Mouse (Mus musculus): ENCODE data around the gene Lta.

Lta gene

GRCm38 (mm10) chr17:35205380-35205769 lies 224 bp upstream of the Lta start:
- DNase-seq (ENCODE audit: low spot score) = no peak

- DNase-seq (ENCODE audit: low spot score) = no peak
Measured at GRCm38 (mm10) chr17:35202442-35202841, 2.7 kb downstream of the Lta start.

GRCm38 (mm10) chr17:35201787-35202186 lies 3.4 kb downstream of the Lta start, which contains the start of gene Tnf:
Gene Tnf, minus strand, starts transcription at chr17:35202007.
- DNase-seq (ENCODE audit: low spot score) = no peak

- DNase-seq (ENCODE audit: low spot score) = no peak
Measured at GRCm38 (mm10) chr17:35201128-35201527, 4.0 kb downstream of the Lta start.

GRCm38 (mm10) chr17:35200398-35200797 lies 4.8 kb downstream of the Lta start:
- DNase-seq (ENCODE audit: low spot score) = no peak

- no peak for DNase-seq (ENCODE audit: low spot score)
Measured at GRCm38 (mm10) chr17:35198946-35199345, 6.2 kb downstream of the Lta start.

- DNase-seq (ENCODE audit: low spot score) = no peak
Measured at GRCm38 (mm10) chr17:35198029-35198428, 7.1 kb downstream of the Lta start.

GRCm38 (mm10) chr17:35197126-35197525 lies 8.0 kb downstream of the Lta start:
- no peak for DNase-seq (ENCODE audit: low spot score)

- no peak for DNase-seq (ENCODE audit: low spot score)
Measured at GRCm38 (mm10) chr17:35196321-35196641, 8.9 kb downstream of the Lta start.

GRCm38 (mm10) chr17:35195631-35196320 lies 9.4 kb downstream of the Lta start:
- DNase-seq (ENCODE audit: low spot score) = peak; percentile 65

GRCm38 (mm10) chr17:35194844-35195630 lies 10.1 kb downstream of the Lta start:
- DNase-seq (ENCODE audit: low spot score) = no peak

- no peak for DNase-seq (ENCODE audit: low spot score)
Measured at GRCm38 (mm10) chr17:35193881-35194843, 11.0 kb downstream of the Lta start, which contains the start of gene Ltb. Gene Ltb, plus strand, starts transcription at chr17:35194439.

- no peak for DNase-seq (ENCODE audit: low spot score)
Measured at GRCm38 (mm10) chr17:35192924-35193323, 12.2 kb downstream of the Lta start.

GRCm38 (mm10) chr17:35191723-35192122 lies 13.4 kb downstream of the Lta start:
- no peak for DNase-seq (ENCODE audit: low spot score)

- no peak for DNase-seq (ENCODE audit: low spot score)
Measured at GRCm38 (mm10) chr17:35190096-35190495, 15.1 kb downstream of the Lta start.

GRCm38 (mm10) chr17:35189186-35189585 lies 16.0 kb downstream of the Lta start:
- no peak for DNase-seq (ENCODE audit: low spot score)

GRCm38 (mm10) chr17:35187959-35188610 lies 17.1 kb downstream of the Lta start, which contains the start of gene Lst1:
Gene Lst1, minus strand, starts transcription at chr17:35188439.
- DNase-seq (ENCODE audit: low spot score) = no peak

- no peak for DNase-seq (ENCODE audit: low spot score)
Measured at GRCm38 (mm10) chr17:35187345-35187744, 17.8 kb downstream of the Lta start.

- no peak for DNase-seq (ENCODE audit: low spot score)
Measured at GRCm38 (mm10) chr17:35186681-35187080, 18.5 kb downstream of the Lta start.

GRCm38 (mm10) chr17:35185639-35186611 lies 19.2 kb downstream of the Lta start:
- DNase-seq (ENCODE audit: low spot score) = no peak

GRCm38 (mm10) chr17:35180093-35180492 lies 25.1 kb downstream of the Lta start:
- no peak for DNase-seq (ENCODE audit: low spot score)
